Mouse (Mus musculus) kidney, postnatal 14 days (tissue): ENCODE results near the gene Ccdc88a.

Experiments used
- DNase-seq: peaks from one replicate; pipeline ENCODE4 v3.0.0; 2022; ENCODE audit warnings: mixed read lengths

Gene Ccdc88a

DNA sequence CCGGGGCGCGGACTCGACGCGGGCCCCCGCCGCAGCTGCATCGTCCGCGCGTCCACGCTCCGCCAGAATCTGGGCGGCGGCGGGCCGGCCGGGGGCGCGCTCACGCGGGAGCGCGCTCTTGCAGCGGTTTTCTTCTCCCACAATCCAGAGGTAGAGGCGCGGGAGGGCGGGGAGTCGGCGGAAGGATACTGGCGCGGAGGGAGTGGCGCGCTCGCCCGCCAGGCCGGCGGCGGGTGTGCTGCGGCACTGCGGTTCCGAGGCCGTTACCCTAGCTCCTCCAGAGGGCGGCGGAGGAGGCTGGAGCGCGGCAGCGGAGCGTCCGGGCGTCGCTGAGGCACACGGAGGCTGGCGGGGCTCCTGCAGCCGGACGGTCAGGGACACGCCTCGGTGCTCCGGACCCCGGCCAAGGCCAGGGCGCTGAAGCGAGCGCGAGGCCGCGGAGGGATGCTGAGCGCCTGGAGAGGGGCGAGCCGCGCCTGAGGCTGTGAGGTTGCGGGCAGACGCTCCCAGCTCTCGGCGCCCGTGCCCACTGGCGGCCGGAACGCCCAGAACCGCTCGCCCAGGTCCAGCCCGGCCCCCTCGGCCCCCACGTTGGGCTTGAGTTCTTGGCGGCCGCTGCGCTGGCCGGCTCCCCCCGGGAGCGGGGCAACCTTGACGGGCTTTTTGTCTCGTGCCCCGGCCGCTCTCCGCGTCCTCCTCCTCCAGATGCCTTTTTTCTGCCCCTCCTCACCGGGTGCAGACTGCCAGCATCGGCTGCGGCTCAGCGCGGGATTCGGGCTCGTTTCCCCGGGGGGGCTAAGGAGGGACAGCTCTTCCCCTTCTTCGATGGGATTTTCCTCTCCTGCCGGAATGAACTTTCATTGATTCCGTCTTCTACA is at the start of gene Ccdc88a:
TSS of gene Ccdc88a (plus strand) at position 263 of the 878 bp plus-strand sequence.
- peak; percentile 97 for DNase-seq

DNA sequence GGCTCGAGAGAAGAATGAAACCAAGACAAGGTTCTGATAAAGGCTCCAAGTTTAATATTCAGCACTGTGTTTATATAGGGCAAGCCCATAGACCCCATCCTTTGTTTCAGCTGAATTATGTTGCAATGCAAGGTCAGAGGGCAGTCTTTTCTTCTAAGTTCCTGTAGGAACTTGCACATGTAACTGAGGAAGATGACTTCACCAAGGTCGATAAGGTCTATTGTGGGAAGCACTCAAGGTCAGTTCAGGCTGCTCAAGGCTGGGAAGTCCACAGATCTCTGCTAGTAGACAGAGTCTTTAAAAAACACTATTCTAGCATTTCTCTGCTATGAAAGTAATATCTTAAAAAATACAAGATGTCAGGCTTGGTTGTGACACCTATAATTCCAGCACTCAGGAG is 38.0 kb upstream of the Ccdc88a start:
- no peak for DNase-seq

DNA sequence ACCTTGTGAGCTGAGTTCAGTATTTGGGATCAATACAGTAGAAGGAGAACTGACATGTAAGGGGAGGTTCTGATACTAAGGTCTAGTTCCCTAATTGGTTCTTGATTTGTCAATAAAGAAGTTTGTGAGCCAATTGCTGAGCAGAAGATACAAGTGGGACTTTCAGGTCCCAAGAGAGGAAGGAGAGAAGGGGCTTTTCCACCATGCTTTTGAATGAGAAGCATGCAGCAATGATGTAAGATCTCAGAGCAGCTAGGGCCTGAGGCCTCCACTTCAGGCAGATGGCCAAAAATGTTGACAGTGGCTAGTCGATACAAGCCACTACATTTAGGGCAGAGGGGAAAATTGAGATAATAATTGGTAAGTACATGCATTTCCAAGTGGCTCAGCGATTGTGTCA is 32.2 kb upstream of the Ccdc88a start:
- DNase-seq = no peak

DNA sequence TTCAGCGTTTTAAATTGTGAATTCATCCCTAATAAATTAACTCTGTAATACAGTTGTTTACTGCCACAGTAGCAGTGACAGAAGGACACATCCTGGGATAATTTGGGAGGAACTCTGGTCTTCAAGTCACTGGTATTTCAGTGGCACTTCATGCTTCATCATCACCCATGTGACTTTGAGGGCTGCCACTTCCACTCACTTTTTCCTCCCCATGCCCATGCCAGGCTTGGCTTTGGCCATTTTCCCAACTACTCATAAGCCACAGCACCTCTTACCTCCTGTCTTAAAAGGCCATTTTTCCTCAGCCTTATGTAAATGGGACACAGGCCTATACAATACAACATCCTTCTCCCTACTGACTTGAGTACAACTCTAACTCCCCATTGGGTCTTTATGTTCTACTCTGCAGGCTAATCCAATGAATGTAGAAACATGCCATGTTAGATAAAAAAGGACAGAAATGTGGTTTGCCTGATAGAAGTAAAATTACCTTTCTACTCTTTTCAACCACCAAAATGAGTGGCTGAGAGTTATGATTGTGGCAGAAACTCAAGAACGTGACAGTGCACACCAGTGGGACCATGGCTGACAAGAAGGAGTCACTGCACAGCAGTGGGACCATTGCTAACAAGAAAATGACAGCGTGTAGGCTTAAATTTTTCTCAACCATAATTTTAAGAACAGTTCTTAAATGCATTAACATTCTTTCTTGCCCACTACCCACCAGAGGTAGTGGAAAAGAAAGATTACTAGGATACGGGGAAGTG is 28.4 kb upstream of the Ccdc88a start:
- no peak for DNase-seq

DNA sequence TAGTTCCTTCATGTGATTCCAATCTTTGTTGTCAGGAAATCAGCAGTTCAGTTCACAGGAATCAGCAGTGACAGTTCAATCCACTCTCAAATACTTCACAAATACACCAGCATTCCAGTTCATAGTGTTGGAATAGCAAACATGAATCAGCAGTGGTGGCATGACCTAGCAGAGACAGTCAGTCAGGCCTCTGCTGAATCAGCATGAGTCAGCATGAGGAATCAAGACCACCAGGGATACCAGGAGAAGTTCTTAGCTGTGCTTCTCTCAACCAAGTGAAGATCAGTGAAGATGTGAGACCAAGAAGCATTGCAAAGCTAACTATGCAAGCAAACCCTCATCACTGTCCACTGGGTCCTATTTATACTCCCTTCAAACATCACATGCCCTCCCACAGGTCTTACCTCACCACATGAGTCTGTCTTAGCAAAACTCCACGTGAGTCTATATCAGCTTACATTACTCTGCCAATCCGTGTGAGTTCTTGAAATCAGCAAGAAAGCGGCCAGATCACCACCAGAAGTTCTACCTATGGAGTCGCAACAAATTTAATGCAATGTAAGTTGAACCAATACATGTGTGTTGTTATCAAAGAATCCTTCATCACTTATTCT is 27.7 kb upstream of the Ccdc88a start:
- DNase-seq = no peak

DNA sequence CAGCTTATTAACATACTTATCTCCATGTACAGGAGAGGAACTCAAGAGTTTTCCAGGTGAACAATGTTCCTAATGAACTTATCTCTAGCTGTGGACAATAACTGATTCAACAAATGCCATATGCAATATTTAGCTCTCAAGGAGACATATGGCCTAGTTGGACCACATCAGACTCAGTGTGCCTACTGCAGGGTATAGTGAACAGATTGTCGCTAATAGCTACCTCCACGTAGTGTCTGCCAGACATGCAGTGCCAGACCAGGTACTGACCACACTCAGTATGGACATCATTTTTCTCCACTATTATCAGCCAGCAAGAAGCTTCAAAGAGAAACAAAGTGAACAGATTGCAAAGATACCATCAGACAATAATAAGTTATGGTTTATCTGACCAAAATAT is 22.6 kb upstream of the Ccdc88a start:
- DNase-seq = no peak

DNA sequence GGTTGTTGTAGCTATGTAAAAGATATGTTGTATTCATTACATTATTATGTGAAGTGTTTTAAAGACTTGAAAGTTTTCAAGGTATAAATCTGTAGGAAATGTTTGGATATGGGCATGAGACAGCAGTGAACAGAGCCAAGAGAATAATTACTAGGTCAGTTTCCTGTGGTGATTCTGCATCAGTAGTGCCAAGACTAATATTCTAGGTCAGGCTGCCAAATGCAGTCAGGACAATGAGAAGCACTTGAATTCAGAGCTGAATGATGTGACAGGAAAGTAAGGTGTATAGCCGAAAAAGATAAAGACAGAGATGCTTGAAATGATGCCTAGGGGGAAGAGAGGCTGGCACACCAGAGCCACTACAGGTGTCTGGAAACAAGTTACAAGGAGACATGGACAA is 21.2 kb upstream of the Ccdc88a start:
- DNase-seq = no peak

DNA sequence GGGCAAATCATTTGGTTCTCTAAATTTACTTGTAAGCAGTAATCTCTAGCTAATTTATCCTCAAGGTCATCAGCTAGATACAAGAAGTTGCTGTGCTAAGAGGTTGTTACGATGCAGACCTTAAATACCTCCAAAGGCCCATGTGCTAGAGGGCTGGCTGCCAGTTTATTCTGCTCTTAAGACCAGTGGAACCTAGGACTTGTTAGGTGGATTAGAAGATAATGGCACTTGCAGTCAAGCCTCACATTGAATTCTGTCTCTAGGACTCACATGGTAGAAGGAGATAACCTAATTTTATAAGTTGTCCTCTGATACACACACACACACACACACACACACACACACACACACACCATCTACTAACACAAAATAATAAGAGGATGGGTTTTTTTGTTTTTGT is 5.3 kb upstream of the Ccdc88a start:
- no peak for DNase-seq

DNA sequence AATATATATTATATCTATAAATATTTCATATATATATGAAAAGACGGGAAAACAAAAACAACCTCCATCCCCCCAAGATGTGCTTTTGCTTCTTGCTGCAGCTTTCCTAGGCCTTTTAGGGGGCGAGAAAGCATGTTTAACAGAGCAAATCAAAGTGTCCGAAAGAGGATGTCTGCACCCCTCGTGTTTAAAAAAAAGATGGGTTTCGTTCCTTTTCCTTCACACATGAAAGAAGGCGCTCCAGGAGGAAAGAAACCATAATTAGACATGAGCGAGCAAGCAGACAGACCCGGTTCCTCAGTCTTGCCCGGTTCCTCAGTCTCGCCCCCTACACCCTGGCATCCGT is 435 bp upstream of the Ccdc88a start:
- no peak for DNase-seq

DNA sequence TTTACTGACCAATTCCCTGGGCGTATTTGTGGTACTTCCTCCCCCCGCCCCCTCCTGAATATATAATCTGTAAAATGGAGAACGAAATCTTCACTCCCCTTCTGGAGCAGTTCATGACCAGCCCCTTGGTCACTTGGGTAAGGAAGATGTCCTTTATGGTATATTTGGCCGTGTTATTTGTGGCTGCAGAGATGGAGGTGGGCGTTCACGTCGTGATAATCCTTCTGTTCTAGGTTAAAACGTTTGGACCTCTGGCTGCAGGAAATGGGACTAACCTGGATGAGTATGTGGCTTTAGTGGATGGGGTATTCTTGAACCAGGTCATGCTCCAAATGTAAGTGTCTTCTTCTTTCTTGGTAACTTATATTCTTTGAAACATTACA is 807 bp downstream of the Ccdc88a start:
- DNase-seq = peak; percentile 5

DNA sequence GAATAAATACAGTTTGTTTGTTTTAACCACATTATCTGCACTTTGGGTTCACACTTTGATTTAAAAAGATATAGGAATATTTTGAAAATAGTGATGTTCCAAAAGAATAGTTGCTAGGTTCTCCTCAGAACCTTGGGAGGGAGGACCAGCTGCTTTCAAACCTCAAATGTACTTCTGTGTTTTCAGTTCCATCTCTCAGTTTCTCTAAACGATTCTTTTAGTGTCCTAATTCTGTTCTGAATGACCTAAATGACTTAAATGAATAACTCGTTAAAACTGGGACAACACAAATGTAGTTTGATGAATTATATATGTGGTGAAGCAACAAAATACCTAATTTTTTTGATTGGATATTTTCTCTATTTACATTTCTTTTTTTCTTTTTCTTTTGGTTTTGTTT is 3.2 kb downstream of the Ccdc88a start:
- no peak for DNase-seq

DNA sequence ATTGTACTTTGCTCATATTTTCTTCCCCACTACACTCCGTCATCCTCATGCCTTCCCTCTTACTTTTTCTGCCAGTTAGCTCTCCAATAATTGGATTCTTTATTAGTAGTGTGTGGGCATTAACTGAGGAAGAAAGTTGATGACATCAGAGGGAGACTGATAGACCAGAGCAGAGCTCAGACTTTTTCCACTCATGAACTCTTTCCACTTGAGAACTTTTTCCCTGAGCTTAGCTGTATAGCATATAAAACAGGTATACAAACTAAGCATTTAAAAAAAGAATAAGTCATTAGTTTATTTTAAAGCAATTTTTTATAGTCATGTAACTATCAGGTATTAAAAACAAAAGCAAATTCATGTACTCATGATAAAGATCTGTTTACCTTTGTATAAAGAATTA is 5.3 kb downstream of the Ccdc88a start:
- DNase-seq = no peak

DNA sequence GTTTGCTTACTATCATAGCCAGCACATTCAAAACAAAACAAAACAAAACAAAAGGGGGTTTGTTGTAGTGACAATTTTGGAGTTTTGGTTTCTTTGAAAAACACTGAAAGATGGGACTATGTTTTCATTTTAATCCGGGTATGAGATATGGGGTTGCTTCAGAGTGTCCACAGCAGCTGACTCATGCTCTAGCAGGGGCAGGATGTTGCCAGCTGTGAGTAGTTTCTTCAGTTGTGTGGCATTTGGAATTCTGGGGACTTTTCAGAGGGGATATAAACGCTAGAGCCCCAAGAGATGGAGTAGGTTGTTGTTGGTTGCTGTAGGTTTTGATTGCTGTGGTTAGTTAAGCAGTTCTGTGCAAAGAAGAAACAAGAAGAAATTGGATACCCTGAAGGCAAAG is 10.0 kb downstream of the Ccdc88a start:
- no peak for DNase-seq

DNA sequence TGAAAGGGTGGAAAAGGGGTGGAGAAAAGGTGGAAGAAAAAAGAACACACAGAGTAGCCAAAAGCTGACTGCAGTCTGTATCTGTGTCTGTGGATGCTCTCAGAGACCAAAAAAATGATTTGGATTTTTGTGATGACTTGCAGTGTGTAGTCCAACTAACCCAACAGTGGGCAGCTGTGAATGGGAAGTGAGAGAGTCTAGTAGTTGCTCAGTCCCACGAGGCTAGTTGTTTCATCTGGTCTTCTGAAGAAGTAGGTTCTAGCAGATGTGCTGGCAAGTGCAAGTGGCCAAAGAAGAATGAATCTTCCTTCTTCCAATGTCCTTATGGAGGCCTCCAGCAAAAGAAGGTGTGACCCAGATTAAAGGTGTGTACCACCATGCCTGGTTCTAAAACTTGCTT is 10.5 kb downstream of the Ccdc88a start:
- DNase-seq = no peak

DNA sequence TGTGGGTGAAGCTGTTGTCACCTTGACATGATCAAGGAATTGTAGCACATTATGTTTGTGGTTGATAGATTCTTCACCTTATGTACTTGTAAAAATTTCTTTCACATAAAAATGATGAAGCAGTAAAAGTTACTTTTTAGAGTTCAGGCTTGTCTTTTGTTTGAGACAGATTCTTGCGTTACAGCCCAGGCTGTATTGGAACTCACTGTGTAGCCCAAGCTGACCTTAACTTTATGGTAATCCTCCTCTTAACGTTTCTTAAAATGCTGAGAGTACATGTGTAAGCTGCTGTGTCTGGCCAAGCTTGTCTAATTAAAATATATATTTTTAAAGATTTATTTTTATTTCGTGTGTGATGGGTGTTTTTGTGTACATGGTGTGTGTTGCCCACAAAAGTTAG is 11.2 kb downstream of the Ccdc88a start:
- DNase-seq = no peak

DNA sequence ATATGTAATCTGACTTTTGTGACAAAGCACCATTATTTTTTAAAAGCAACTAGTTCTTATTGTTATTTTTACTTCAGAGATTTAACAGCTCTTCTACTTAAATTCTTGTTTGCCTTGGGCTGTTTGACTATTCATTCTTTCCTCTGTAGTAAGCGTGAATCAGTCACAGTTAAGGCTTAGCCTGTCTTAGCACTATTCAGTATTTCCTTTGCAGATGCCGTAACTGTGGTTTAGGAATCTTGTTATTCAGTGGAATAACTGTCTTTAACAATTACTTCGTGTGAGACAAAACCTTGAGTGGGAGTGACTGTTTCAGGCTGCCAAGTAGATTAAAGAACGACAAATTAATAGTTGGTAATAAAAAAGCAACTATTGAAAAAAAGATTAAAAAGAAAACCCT is 16.5 kb downstream of the Ccdc88a start:
- DNase-seq = no peak

DNA sequence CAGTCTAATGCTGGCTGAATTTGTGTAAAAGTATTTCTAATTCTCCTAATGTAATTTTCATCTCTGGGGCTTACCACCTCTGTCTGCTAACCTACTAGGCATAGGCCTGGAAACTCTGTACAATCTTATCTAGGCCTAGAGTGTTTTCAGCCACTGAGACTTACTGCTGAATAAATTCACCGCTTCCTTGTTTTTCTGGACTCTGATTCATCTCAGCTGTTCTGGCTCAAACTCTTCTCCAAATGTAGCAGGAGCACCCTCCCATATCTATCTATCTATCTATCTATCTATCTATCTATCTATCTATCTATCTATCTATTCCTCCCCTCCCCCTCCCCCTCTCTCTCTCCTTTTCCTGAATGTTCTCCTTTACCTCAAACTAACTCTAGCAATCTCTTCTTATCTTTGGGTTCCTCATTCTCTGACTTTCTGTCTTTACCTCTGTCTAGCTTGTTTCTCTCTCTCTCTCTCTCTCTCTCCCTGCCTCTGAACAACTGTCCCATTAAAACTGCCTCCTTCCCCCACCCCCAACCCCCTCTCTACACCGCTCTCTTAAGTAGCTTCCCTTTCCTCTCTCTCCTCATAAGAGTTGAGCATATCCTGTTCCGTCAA is 21.8 kb downstream of the Ccdc88a start:
- no peak for DNase-seq

DNA sequence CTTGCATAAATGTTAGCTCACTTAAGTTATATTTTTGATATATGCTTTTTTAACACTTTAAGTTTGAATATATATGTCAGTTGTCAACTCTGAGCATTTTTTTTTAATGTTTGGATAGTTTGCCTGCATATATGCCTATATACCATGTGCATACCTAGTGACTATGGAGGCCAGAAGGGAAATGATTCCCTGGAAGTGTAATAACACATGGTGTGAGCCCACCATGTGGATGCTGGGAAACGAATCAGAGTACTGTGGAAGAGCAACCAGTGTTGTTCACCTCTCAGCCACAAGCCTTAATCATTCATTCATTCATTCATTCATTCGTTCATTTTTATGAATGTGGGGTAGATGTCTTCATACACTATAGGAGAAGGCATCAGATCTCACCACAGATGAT is 26.9 kb downstream of the Ccdc88a start:
- DNase-seq = no peak

DNA sequence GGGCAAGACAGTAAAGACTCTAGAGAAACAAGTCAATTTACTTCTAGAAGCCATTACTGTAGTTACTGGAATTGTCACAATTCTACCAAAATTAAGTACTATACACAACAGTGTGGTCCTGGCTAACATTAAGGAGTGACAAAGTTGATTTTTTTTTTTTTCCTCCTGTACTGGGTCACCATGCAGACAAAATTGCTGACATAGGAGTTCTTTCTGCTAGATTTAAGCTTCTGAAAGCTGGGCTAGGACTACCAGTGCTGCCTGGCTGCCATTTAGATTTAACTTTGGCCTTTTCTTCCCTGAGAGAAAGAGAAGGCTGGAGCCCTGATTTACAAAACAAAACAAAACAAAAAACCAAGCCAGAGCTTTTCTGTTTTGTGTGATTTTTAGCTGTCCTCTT is 32.8 kb downstream of the Ccdc88a start:
- no peak for DNase-seq

DNA sequence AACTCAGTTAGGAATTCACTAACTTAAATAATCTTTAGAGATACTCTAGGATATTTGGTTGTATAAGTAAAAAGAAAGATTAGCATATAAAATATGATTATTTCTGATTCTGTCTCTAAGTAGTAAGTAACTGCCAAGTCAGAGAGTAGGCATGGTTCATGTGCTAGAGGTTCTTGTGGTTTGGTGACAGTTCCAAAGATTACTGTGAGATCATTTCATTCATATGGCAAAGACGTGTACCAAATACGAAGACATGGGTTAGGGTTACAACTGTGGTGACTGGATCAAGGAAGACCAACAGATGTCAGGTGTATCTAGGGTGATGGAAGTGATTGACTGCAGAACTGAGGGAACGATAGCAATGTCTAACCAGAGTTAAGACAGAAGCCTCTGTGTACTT is 50.0 kb downstream of the Ccdc88a start:
- no peak for DNase-seq

DNA sequence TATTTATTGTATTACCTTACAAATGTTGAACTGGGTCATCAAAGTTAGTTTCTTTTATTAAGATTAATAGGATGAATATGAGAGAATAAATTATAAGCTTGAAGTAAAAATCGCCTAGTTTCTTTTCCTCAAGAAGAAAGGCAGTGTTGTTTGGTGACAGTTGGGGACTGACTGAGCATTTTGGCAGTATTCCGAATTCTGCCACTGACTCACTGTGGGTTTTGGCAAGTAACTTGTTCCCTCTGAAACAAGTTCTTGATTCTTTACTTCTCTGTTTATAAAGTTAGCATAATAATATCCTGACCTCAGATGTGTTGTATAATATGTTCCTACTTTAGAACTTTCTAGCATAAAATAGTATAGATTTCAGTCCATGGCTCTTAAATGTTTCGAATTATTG is 55.3 kb downstream of the Ccdc88a start:
- no peak for DNase-seq

DNA sequence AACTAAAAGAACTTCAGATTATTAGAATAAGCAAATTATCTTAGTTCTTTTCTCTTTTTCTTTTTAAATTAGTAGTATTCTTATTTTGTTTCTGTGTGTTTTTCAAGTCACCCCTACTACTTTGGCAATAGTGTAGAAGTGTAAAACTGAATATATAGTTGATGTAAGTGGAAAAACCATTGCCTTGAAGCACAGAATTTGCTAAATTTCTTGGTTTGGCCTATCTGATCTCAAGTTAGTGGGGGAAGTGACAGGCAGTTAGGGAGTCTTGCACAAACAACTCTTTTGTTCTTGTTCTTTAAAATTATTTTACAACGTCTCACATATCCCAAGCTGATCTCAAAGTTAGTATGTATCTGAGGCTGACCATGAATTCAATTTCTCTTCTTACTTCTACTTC is 57.6 kb downstream of the Ccdc88a start:
- DNase-seq = no peak

DNA sequence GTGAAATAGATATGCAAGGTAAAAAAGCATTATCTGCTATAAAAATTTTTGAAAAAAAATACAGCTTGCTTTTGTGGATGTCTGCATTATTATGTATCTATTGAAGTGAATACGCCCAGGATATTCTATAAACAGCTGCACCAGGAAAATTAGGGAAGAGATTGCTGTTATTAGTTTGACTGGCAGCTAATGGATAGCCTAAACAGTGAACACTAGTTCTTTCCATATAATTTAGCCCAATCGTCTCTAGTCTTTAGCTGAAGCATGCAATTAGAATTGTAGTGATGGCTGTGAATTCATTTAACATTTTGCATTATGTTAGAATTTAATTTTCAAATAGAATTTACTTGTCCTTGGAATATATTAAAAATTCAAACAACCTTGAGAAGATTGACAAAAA is 75.3 kb downstream of the Ccdc88a start:
- no peak for DNase-seq

DNA sequence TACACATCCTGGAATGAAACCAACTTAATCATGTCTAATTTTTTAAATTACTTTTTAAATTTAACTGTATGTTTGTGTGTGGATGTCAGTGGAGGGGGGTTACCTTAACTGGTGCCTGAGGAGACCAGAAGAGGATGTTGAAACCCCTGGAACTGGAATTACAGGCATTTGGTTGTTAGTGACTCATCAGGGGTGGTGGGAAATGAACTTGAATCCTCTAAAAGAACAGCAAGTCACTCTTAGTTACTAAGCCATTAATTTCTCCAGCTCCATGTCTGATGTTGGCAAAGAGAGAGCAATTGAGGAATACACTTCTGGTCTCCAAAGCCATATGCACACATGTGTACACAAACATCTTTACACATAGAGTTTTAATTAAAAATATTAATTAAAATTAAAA is 101.2 kb downstream of the Ccdc88a start:
- no peak for DNase-seq
